Mouse (Mus musculus) urinary bladder, postnatal 0 days (tissue): ENCODE measurements around the gene Vmn1r88. TPM values are rescaled to one million over a fixed set of nuclear protein-coding genes. Genes with fewer than 3 reads are reported as not detected.

Experiments
- polyA plus RNA-seq: library from polyadenylated mRNA; unstranded; fragments of >200 nt; fragmentation: Nextera tagmentation; extraction: Ambion mirVana; gene quantifications from 2 replicates; pipeline ENCODE4 v1.2.1, GENCODE M21; 2015

Vmn1r88 gene
- polyA plus RNA-seq: not detected in 2 replicates

GRCm38 (mm10) chr7:13159268-13159667 lies at the start of gene Vmn1r88:
Gene Vmn1r88, plus strand, starts transcription at chr7:13159568.

GRCm38 (mm10) chr7:13119817-13120216 lies 39.6 kb upstream of the Vmn1r88 start, which contains the start of gene Vmn1r86:
Gene Vmn1r86, minus strand, starts transcription at chr7:13119917.

GRCm38 (mm10) chr7:13140057-13140456 lies 19.3 kb upstream of the Vmn1r88 start, which contains the start of gene Vmn1r87:
Gene Vmn1r87, minus strand, starts transcription at chr7:13140157.

GRCm38 (mm10) chr7:13212720-13213119 lies 53.4 kb downstream of the Vmn1r88 start, which contains the start of gene Vmn1r89:
Gene Vmn1r89, plus strand, starts transcription at chr7:13213020.

Other genes with a start within 250 kb of the Vmn1r88 start
- gene Rps5, start 237.3 kb upstream of the Vmn1r88 start, polyA plus RNA-seq: 736 and 897 TPM in 2 replicates
- 1.3 and 1.9 TPM in 2 replicates for gene Rnf225, start 232.2 kb upstream of the Vmn1r88 start, polyA plus RNA-seq
- gene Zfp324, start 193.7 kb upstream of the Vmn1r88 start, polyA plus RNA-seq: 5.2 and 5.5 TPM in 2 replicates
- gene Zfp446, start 181.7 kb upstream of the Vmn1r88 start, polyA plus RNA-seq: 2.6 and 2.9 TPM in 2 replicates
- gene Slc27a5, start 161.4 kb upstream of the Vmn1r88 start, polyA plus RNA-seq: 0.08 TPM in 1 of 2 replicates, not detected in the other
- gene Trim28, start 160.5 kb upstream of the Vmn1r88 start, polyA plus RNA-seq: 89.6 and 97.6 TPM in 2 replicates
- gene Zbtb45, start 149.5 kb upstream of the Vmn1r88 start, polyA plus RNA-seq: 7.3 and 8.5 TPM in 2 replicates
- 211 and 212 TPM in 2 replicates for gene Chmp2a, start 124.8 kb upstream of the Vmn1r88 start, polyA plus RNA-seq
- gene Ube2m, start 121.3 kb upstream of the Vmn1r88 start, polyA plus RNA-seq: 90.5 and 91.6 TPM in 2 replicates
- 0.90 and 1.4 TPM in 2 replicates for gene Mzf1, start 104.8 kb upstream of the Vmn1r88 start, polyA plus RNA-seq
- not detected in 2 replicates for gene Vmn1r85, start 64.4 kb upstream of the Vmn1r88 start, polyA plus RNA-seq
- not detected in 2 replicates for gene Vmn1r86, start 39.7 kb upstream of the Vmn1r88 start, polyA plus RNA-seq
- gene Vmn1r87, start 19.4 kb upstream of the Vmn1r88 start, polyA plus RNA-seq: not detected in 2 replicates
- gene Vmn1r89, start 53.5 kb downstream of the Vmn1r88 start, polyA plus RNA-seq: not detected in 2 replicates
- gene Lig1, start 117.7 kb downstream of the Vmn1r88 start, polyA plus RNA-seq: 28.3 and 35.2 TPM in 2 replicates
- 3.8 and 4.8 TPM in 2 replicates for gene Zswim9, start 119.2 kb downstream of the Vmn1r88 start, polyA plus RNA-seq
- 0.11 and 0.15 TPM in 2 replicates for gene Pla2g4c, start 165.1 kb downstream of the Vmn1r88 start, polyA plus RNA-seq
- gene Cabp5, start 238.6 kb downstream of the Vmn1r88 start, polyA plus RNA-seq: not detected in 2 replicates